Mouse (Mus musculus) small intestine, adult 2 months (tissue): Measurements from ENCODE around the gene Golga7b. TPM values are rescaled to one million over a fixed set of nuclear protein-coding genes. Genes with fewer than 3 reads are reported as not detected.

Experiments
- H3K27ac ChIP-seq: fragments of 200-500 bp; 2 replicates; pipeline ENCODE4 v1.5.1; 2012; ENCODE audit warnings: low read depth, low read length, control low read depth, inconsistent platforms; ENCODE audit not compliant: insufficient read depth
- H3K27me3 ChIP-seq: fragments of 200-500 bp; 2 replicates; pipeline ENCODE4 v1.6.1; 2012; ENCODE audit warnings: mild to moderate bottlenecking, moderate library complexity, low read length, inconsistent platforms; ENCODE audit not compliant: control insufficient read depth, insufficient read depth
- H3K36me3 ChIP-seq: fragments of 200-500 bp; 2 replicates; pipeline ENCODE4 v1.6.1; 2012; ENCODE audit warnings: mild to moderate bottlenecking, low read length, control low read depth, inconsistent platforms; ENCODE audit not compliant: control insufficient read depth, insufficient read depth
- H3K4me1 ChIP-seq: fragments of 200-500 bp; 2 replicates; pipeline ENCODE4 v1.6.1; 2012; ENCODE audit warnings: low read length, inconsistent platforms, mixed read lengths; ENCODE audit not compliant: control insufficient read depth, insufficient read depth, insufficient read length
- H3K4me3 ChIP-seq: fragments of 200-500 bp; 2 replicates; pipeline ENCODE4 v1.5.1; 2012; ENCODE audit warnings: low read depth, mild to moderate bottlenecking, control low read depth, inconsistent platforms, low read length, moderate library complexity
- CTCF ChIP-seq: fragments of 200-500 bp; IDR thresholded peaks from 2 replicates; pipeline ENCODE4 v1.5.1; 2012; ENCODE audit warnings: low read depth, mild to moderate bottlenecking, control low read depth, inconsistent platforms, low read length, moderate library complexity, mixed read lengths; ENCODE audit not compliant: insufficient replicate concordance, insufficient read length; ENCODE audit errors: extremely low read depth
- POLR2A ChIP-seq: fragments of 200-500 bp; IDR thresholded peaks from 2 replicates; pipeline ENCODE4 v1.6.1; 2012; ENCODE audit warnings: low read depth, mild to moderate bottlenecking, control low read depth, inconsistent platforms, low read length, moderate library complexity
- WGBS: fragments of 180-500 bp; shearing (Covaris S2); methylation state at CpG from one replicate; pipeline ENCODE4 v1.1.7; 2018; 5-methylcytosine and 5-hydroxymethylcytosine counted together
- polyA plus RNA-seq: library from polyadenylated mRNA; depleted of rRNA; stranded (reverse); fragments of >200 nt; gene quantifications from 2 replicates; pipeline ENCODE4 v1.2.3, GENCODE M21; 2012; rRNA removed

Golga7b gene
- polyA plus RNA-seq, 1 experiment: 0.63 TPM

GRCm38 (mm10) chr19:42312191-42312590 lies 64.8 kb downstream of the Golga7b start:
- no peak for TF ChIP-seq CTCF
- TF ChIP-seq POLR2A: no peak
- no peaks in the 10 kb centered on the region for H3K36me3 ChIP-seq
- H3K4me3 ChIP-seq: no peak overlapping the region
- H3K27me3 ChIP-seq: no peaks in the 10 kb centered on the region
- H3K4me1 ChIP-seq: no peaks in the 10 kb centered on the region
- H3K27ac ChIP-seq: no peak overlapping the region
- 58% methylated on average over 3 of the region's 3 CpGs for whole genome bisulfite sequencing

GRCm38 (mm10) chr19:42315070-42315679 lies 67.8 kb downstream of the Golga7b start:
- Histone ChIP-seq H3K4me1 (no peaks in the 10 kb centered on the region), H3K4me3 (no peak overlapping the region), H3K27me3 (no peaks in the 10 kb centered on the region), H3K36me3 (no peaks in the 10 kb centered on the region), H3K27ac (no peak overlapping the region)
- 74% methylated on average over 6 of the region's 6 CpGs for WGBS
- TF ChIP-seq CTCF (no peak), POLR2A (no peak)

GRCm38 (mm10) chr19:42315914-42316313 lies 68.5 kb downstream of the Golga7b start:
- no peaks in the 10 kb centered on the region for H3K4me1 ChIP-seq
- 8% methylated on average over 1 of the region's 1 CpGs for WGBS
- H3K4me3 ChIP-seq: no peak overlapping the region
- no peaks in the 10 kb centered on the region for H3K27me3 ChIP-seq
- H3K27ac ChIP-seq: no peak overlapping the region
- peak; percentile 86; the same call in 1 of the 2 replicates for TF ChIP-seq CTCF
- no peak for TF ChIP-seq POLR2A
- no peaks in the 10 kb centered on the region for H3K36me3 ChIP-seq

GRCm38 (mm10) chr19:42316525-42316924 lies 69.2 kb downstream of the Golga7b start:
- WGBS: 87% methylated on average over 2 of the region's 2 CpGs
- H3K4me3 ChIP-seq: no peak overlapping the region
- no peaks in the 10 kb centered on the region for H3K4me1 ChIP-seq
- no peak for TF ChIP-seq POLR2A
- no peak for TF ChIP-seq CTCF
- no peak overlapping the region for H3K27ac ChIP-seq
- H3K27me3 ChIP-seq: no peaks in the 10 kb centered on the region
- no peaks in the 10 kb centered on the region for H3K36me3 ChIP-seq

- 58% methylated on average over 8 of the region's 8 CpGs for WGBS
- TF ChIP-seq CTCF (no peak), POLR2A (no peak)
Observed at GRCm38 (mm10) chr19:42316998-42317397, 69.6 kb downstream of the Golga7b start.

GRCm38 (mm10) chr19:42317648-42318425 lies 70.5 kb downstream of the Golga7b start:
- WGBS: 33% methylated on average over 18 of the region's 18 CpGs
- no peak for TF ChIP-seq POLR2A
- TF ChIP-seq CTCF: no peak
- no peak overlapping the region for H3K27ac ChIP-seq
- no peak overlapping the region for H3K4me3 ChIP-seq
- no peaks in the 10 kb centered on the region for H3K36me3 ChIP-seq
- H3K4me1 ChIP-seq: no peaks in the 10 kb centered on the region
- no peaks in the 10 kb centered on the region for H3K27me3 ChIP-seq

More at GRCm38 (mm10) chr19:42316998-42317397, 69.6 kb downstream of the Golga7b start:
- Histone ChIP-seq H3K36me3 (no peaks in the 10 kb centered on the region), H3K27ac (no peak overlapping the region), H3K4me1 (no peaks in the 10 kb centered on the region), H3K27me3 (no peaks in the 10 kb centered on the region), H3K4me3 (no peak overlapping the region)

Other genes starting within 250 kb of the Golga7b start
- gene Ankrd2, start 211.6 kb upstream of the Golga7b start, polyA plus RNA-seq: not detected in 2 replicates
- gene Hoga1, start 202.0 kb upstream of the Golga7b start, polyA plus RNA-seq: 0.76 and 2.2 TPM in 2 replicates
- gene 4933411K16Rik, start 195.3 kb upstream of the Golga7b start, polyA plus RNA-seq: 0.06 TPM in 1 of 2 replicates, not detected in the other
- 0.46 and 1.4 TPM in 2 replicates for gene Morn4, start 161.2 kb upstream of the Golga7b start, polyA plus RNA-seq
- 12.8 and 33.2 TPM in 2 replicates for gene Pi4k2a, start 157.1 kb upstream of the Golga7b start, polyA plus RNA-seq
- gene Avpi1, start 118.5 kb upstream of the Golga7b start, polyA plus RNA-seq: 6.9 and 13.6 TPM in 2 replicates
- gene Marveld1, start 100.2 kb upstream of the Golga7b start, polyA plus RNA-seq: 38.0 and 46.4 TPM in 2 replicates
- gene Zfyve27, start 83.6 kb upstream of the Golga7b start, polyA plus RNA-seq: 11.5 and 24.0 TPM in 2 replicates
- gene Sfrp5, start 45.3 kb upstream of the Golga7b start, polyA plus RNA-seq: 7.3 and 8.3 TPM in 2 replicates
- gene Crtac1, start 184.2 kb downstream of the Golga7b start, polyA plus RNA-seq: 0.39 and 0.48 TPM in 2 replicates